Mouse (Mus musculus) MEL (cell line): ENCODE results near the gene Stab1. TPM values are rescaled to one million over a fixed set of nuclear protein-coding genes. Genes with fewer than 3 reads are reported as not detected.

Experiments
- DNase-seq: peaks from one replicate; pipeline ENCODE4 v3.0.0; 2011; ENCODE audit warnings: low read depth, low spot score
- H3K27ac ChIP-seq: 2 replicates; pipeline ENCODE4 v1.5.1; 2012; ENCODE audit warnings: low read depth, mild to moderate bottlenecking, control low read depth, low read length, moderate library complexity; ENCODE audit not compliant: control insufficient read depth
- H3K27me3 ChIP-seq, 2 experiments: fragments of 150-350 bp in 1 of 2; sonication (generic) in 1 of 2; 2 replicates each; pipeline ENCODE4 v1.6.1; 2012; ENCODE audit warnings: low read length in 2 of 2, mild to moderate bottlenecking in 2 of 2, improper control_type of control experiment in 1 of 2, moderate library complexity in 1 of 2; ENCODE audit not compliant: insufficient read depth in 2 of 2, control insufficient read depth in 1 of 2
- H3K36me3 ChIP-seq, 2 experiments: 2 replicates each; pipeline ENCODE4 v1.6.1; 2012 to 2014; ENCODE audit warnings: low read length in 2 of 2, improper control_type of control experiment in 1 of 2, inconsistent platforms in 1 of 2, mild to moderate bottlenecking in 1 of 2; ENCODE audit not compliant: insufficient read depth in 2 of 2, control insufficient read depth in 1 of 2
- H3K4me1 ChIP-seq, 2 experiments: fragments of 150-350 bp in 1 of 2; sonication (generic) in 1 of 2; 2 replicates each; pipeline ENCODE4 v1.6.1; 2012; ENCODE audit warnings: low read length in 2 of 2, improper control_type of control experiment in 1 of 2, mild to moderate bottlenecking in 1 of 2; ENCODE audit not compliant: insufficient read depth in 2 of 2, control insufficient read depth in 1 of 2
- H3K4me3 ChIP-seq, 2 experiments: fragments of 150-350 bp in 1 of 2; sonication (generic) in 1 of 2; 2 replicates each; pipeline ENCODE4 v1.5.1; 2012; ENCODE audit warnings: low read depth in 2 of 2, low read length in 2 of 2, mild to moderate bottlenecking in 2 of 2, moderate library complexity in 2 of 2, control low read depth in 1 of 2, improper control_type of control experiment in 1 of 2; ENCODE audit not compliant: control insufficient read depth in 1 of 2, insufficient read depth in 1 of 2
- H3K79me2 ChIP-seq: 2 replicates; pipeline ENCODE4 v1.6.1; 2012; ENCODE audit warnings: mild to moderate bottlenecking, low read length, moderate library complexity; ENCODE audit not compliant: control insufficient read depth, poor library complexity, insufficient read depth
- H3K9ac ChIP-seq: 2 replicates; pipeline ENCODE4 v1.6.1; 2012; ENCODE audit warnings: low read depth, mild to moderate bottlenecking, control low read depth, low read length, moderate library complexity; ENCODE audit not compliant: control insufficient read depth, poor library complexity, severe bottlenecking
- H3K9me3 ChIP-seq: fragments of 150-350 bp; sonication (generic); replicated peaks from 2 replicates; pipeline ENCODE4 v1.6.1; 2012; ENCODE audit warnings: mild to moderate bottlenecking, low read length, improper control_type of control experiment, moderate library complexity; ENCODE audit not compliant: insufficient read depth
- BHLHE40 ChIP-seq: IDR thresholded peaks from 2 replicates; pipeline ENCODE4 v1.6.1; 2012; ENCODE audit warnings: low read depth, mild to moderate bottlenecking, inconsistent platforms, low read length, improper control_type of control experiment, borderline replicate concordance
- CHD1 ChIP-seq: IDR thresholded peaks from 2 replicates; pipeline ENCODE4 v1.6.1; 2012; ENCODE audit warnings: low read depth, mild to moderate bottlenecking, inconsistent platforms, low read length, improper control_type of control experiment
- CHD2 ChIP-seq: IDR thresholded peaks from 2 replicates; pipeline ENCODE4 v1.6.1; 2011; ENCODE audit warnings: low read length, improper control_type of control experiment
- E2F4 ChIP-seq: IDR thresholded peaks from 2 replicates; pipeline ENCODE4 v1.6.1; 2011; ENCODE audit warnings: low read depth, low read length, improper control_type of control experiment, borderline replicate concordance
- ELF1 ChIP-seq: IDR thresholded peaks from 2 replicates; pipeline ENCODE4 v1.6.1; 2014; ENCODE audit warnings: low read depth, mild to moderate bottlenecking, inconsistent platforms, low read length, improper control_type of control experiment, moderate library complexity
- EP300 ChIP-seq, 2 experiments: IDR thresholded peaks; 2 replicates each; pipeline ENCODE4 v1.6.1; 2011; ENCODE audit warnings: improper control_type of control experiment in 2 of 2, low read length in 2 of 2, low read depth in 1 of 2, mild to moderate bottlenecking in 1 of 2
- GABPA ChIP-seq: IDR thresholded peaks from 2 replicates; pipeline ENCODE4 v1.6.1; 2012; ENCODE audit warnings: low read depth, mild to moderate bottlenecking, inconsistent platforms, low read length, improper control_type of control experiment, moderate library complexity
- GATA1 ChIP-seq: IDR thresholded peaks from 2 replicates; pipeline ENCODE4 v1.6.1; 2011; ENCODE audit warnings: low read depth, low read length, improper control_type of control experiment
- JUND ChIP-seq: IDR thresholded peaks from 2 replicates; pipeline ENCODE4 v1.6.1; 2011; ENCODE audit warnings: low read depth, mild to moderate bottlenecking, improper control_type of control experiment, low read length
- KAT2A ChIP-seq: conservative IDR thresholded peaks from 2 replicates; pipeline ENCODE4 v1.6.1; 2012; ENCODE audit warnings: low read depth, low read length, improper control_type of control experiment, inconsistent platforms
- MAFK ChIP-seq: IDR thresholded peaks from 2 replicates; pipeline ENCODE4 v1.6.1; 2011; ENCODE audit warnings: low read depth, mild to moderate bottlenecking, low read length, improper control_type of control experiment, borderline replicate concordance
- MAX ChIP-seq: IDR thresholded peaks from 2 replicates; pipeline ENCODE4 v1.6.1; 2011; ENCODE audit warnings: low read length, improper control_type of control experiment
- MEF2A ChIP-seq: IDR thresholded peaks from 2 replicates; pipeline ENCODE4 v1.6.1; 2014; ENCODE audit warnings: low read depth, mild to moderate bottlenecking, inconsistent platforms, low read length, improper control_type of control experiment; ENCODE audit not compliant: poor library complexity, insufficient replicate concordance, severe bottlenecking; ENCODE audit errors: extremely low read depth
- MXI1 ChIP-seq: IDR thresholded peaks from 2 replicates; pipeline ENCODE4 v1.6.1; 2011; ENCODE audit warnings: mild to moderate bottlenecking, low read depth, low read length, improper control_type of control experiment
- MYB ChIP-seq: IDR thresholded peaks from 2 replicates; pipeline ENCODE4 v1.6.1; 2011; ENCODE audit warnings: mild to moderate bottlenecking, low read depth, low read length, improper control_type of control experiment
- MYC ChIP-seq: IDR thresholded peaks from 2 replicates; pipeline ENCODE4 v1.6.1; 2011; ENCODE audit warnings: low read depth, mild to moderate bottlenecking, low read length, improper control_type of control experiment, moderate library complexity
- POLR2AphosphoS2 ChIP-seq: IDR thresholded peaks from 2 replicates; pipeline ENCODE4 v1.6.1; 2011; ENCODE audit warnings: low read length, improper control_type of control experiment
- POLR2AphosphoS5 ChIP-seq: IDR thresholded peaks from 2 replicates; pipeline ENCODE4 v1.6.1; 2012; ENCODE audit warnings: low read depth, borderline replicate concordance, mild to moderate bottlenecking, inconsistent platforms, low read length, moderate library complexity, mixed read lengths
- RCOR1 ChIP-seq: IDR thresholded peaks from 2 replicates; pipeline ENCODE4 v1.6.1; 2012; ENCODE audit warnings: low read depth, mild to moderate bottlenecking, inconsistent platforms, low read length, improper control_type of control experiment
- SIN3A ChIP-seq: IDR thresholded peaks from 2 replicates; pipeline ENCODE4 v1.6.1; 2012; ENCODE audit warnings: low read length, improper control_type of control experiment, inconsistent platforms
- TBP ChIP-seq: IDR thresholded peaks from 2 replicates; pipeline ENCODE4 v1.8.0; 2011; ENCODE audit warnings: low read depth, low read length, improper control_type of control experiment
- USF1 ChIP-seq: IDR thresholded peaks from 2 replicates; pipeline ENCODE4 v1.6.1; 2014; ENCODE audit warnings: low read depth, mild to moderate bottlenecking, inconsistent platforms, low read length, improper control_type of control experiment, moderate library complexity
- USF2 ChIP-seq, 2 experiments: IDR thresholded peaks; 2 replicates each; pipeline ENCODE4 v1.6.1; 2011 to 2012; ENCODE audit warnings: improper control_type of control experiment in 2 of 2, low read length in 2 of 2, borderline replicate concordance in 1 of 2, inconsistent platforms in 1 of 2, low read depth in 1 of 2, mild to moderate bottlenecking in 1 of 2; ENCODE audit not compliant: insufficient read depth in 1 of 2
- ZC3H11A ChIP-seq: IDR thresholded peaks from 2 replicates; pipeline ENCODE4 v1.6.1; 2012; ENCODE audit warnings: low read depth, mild to moderate bottlenecking, inconsistent platforms, low read length, improper control_type of control experiment
- ZKSCAN1 ChIP-seq: IDR thresholded peaks from 2 replicates; pipeline ENCODE4 v1.6.1; 2012; ENCODE audit warnings: low read depth, mild to moderate bottlenecking, inconsistent platforms, low read length, improper control_type of control experiment, moderate library complexity
- polyA plus RNA-seq, 2 experiments: library from polyadenylated mRNA; stranded (reverse) in 1 of 2; unstranded in 1 of 2; fragments of >175 nt in 1 of 2; fragments of >200 nt in 1 of 2; gene quantifications; 2 replicates each; pipeline versions ENCODE4 v1.2.1 to v1.2.4; 2012; ENCODE audit warnings: low replicate concordance in 2 of 2, low read depth in 1 of 2; ENCODE audit not compliant: insufficient read length in 2 of 2, insufficient read depth in 1 of 2, missing spikeins in 1 of 2
- total RNA-seq: library from RNA; depleted of rRNA; stranded (reverse); fragments of 300-350 nt; gene quantifications from 2 replicates; pipeline ENCODE4 v1.2.3, GENCODE M21; 2012

Stab1 gene
- total and polyA plus RNA-seq, 3 experiments: 0.15 to 0.40 TPM; not detected in 1

DNA sequence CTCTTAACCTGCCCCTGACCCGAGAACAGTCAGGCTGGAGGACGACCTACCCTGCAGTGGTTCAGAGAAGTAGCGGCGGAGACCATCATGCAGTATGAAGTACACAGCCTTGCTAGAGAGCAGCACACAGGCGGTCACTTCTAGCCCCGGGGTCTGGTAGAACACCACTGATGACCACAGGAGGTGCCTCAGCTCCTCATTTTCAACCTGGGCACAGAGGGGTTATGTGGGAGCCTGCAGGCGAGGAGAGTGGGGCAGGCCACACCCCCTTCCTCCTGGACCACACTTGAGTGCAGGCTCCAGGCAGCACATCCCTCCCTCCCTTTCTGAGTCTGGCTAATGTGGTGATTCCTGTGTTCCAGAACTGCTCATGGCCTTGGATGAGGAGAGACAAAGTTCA is 5.1 kb upstream of the Stab1 start:
- TF ChIP-seq MAX (no peak), TBP (no peak), POLR2AphosphoS2 (no peak), SIN3A (no peak), BHLHE40 (no peak), KAT2A (no peak), ZKSCAN1 (no peak), E2F4 (no peak), MAFK (no peak), ELF1 (no peak), CHD2 (no peak), MXI1 (no peak), JUND (no peak), MEF2A (no peak), ZC3H11A (no peak), USF2 (IDR thresholded peaks at IDR 0.05; ENCODE audit: borderline replicate concordance in 1 of 2, insufficient read depth in 1 of 2, low read depth in 1 of 2, low read length in 2 of 2) (no peak), POLR2AphosphoS5 (no peak), EP300 (IDR thresholded peaks at IDR 0.05; ENCODE audit: low read depth in 1 of 2, low read length in 2 of 2) (no peak), MYC (no peak)
- Histone ChIP-seq H3K79me2 (no peaks in the 10 kb centered on the region), H3K27me3 (no peaks in the 10 kb centered on the region), H3K4me1 (peaks cover 0 to 11% of the 10 kb centered on the region in 2 experiments; a peak in 2 of 4 replicates), H3K36me3 (peaks cover 2 to 8% of the 10 kb centered on the region in 2 experiments; a peak in 3 of 4 replicates), H3K4me3 (no peak overlapping the region), H3K27ac (no peak overlapping the region), H3K9ac (no peak overlapping the region), H3K9me3 (no peaks in the 10 kb centered on the region)
- no peak for DNase-seq

DNA sequence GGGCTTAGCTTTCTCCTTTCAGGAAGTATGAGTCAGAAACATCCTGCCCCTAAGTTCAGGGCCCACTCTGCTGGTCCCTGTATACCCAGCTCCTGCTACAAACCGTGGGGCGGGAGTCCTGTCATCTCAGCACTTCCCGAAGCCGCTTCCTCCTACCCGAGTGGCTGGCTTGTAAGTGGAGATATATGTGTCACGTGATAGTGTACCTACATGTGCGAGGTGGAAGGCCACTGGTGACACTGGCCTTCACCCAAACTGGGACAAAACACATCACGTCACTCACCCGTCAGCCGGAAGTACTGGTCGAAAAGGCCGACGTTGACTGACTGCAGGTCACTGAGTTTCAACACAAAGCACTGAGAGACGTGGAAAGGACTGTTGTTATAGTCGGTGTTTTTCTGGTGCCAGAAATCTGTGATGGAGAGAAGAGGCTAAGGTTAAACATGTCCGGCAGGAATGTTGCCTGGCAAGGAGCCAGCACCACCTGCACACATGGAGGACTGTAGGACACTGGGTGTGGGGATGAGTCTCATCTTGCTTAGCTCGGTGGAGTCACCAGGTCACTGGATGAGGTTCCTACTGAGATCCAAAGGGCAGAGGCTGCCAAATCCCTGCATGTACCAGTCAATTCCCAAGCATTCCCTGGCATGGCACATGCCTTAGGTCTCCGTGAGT is 4.5 kb upstream of the Stab1 start:
- Histone ChIP-seq H3K9me3 (no peaks in the 10 kb centered on the region), H3K36me3 (peaks cover 2 to 8% of the 10 kb centered on the region in 2 experiments; a peak in 3 of 4 replicates), H3K4me3 (no peak overlapping the region), H3K27ac (no peak overlapping the region), H3K9ac (no peak overlapping the region), H3K4me1 (peaks cover 0 to 11% of the 10 kb centered on the region in 2 experiments; a peak in 2 of 4 replicates)
- DNase-seq: no peak
- TF ChIP-seq ELF1: no peak
- no peak for TF ChIP-seq USF2 (IDR thresholded peaks at IDR 0.05; ENCODE audit: borderline replicate concordance in 1 of 2, insufficient read depth in 1 of 2, low read depth in 1 of 2, low read length in 2 of 2)
- no peak for TF ChIP-seq MAX
- TF ChIP-seq MXI1: no peak
- no peak for TF ChIP-seq JUND
- no peak for TF ChIP-seq ZC3H11A
- TF ChIP-seq RCOR1: no peak
- no peak for TF ChIP-seq USF1
- no peak for TF ChIP-seq GATA1
- TF ChIP-seq SIN3A: no peak
- no peak for TF ChIP-seq MYC
- TF ChIP-seq EP300 (IDR thresholded peaks at IDR 0.05; ENCODE audit: low read depth in 1 of 2, low read length in 2 of 2): no peak
- no peak for TF ChIP-seq POLR2AphosphoS5
- TF ChIP-seq MEF2A: no peak
- no peak for TF ChIP-seq MYB
- no peak for TF ChIP-seq CHD1
- TF ChIP-seq GABPA: no peak
- TF ChIP-seq CHD2: no peak
- TF ChIP-seq, all 39 proteins: peak for 0
- Histone ChIP-seq H3K27me3 (no peaks in the 10 kb centered on the region), H3K79me2 (no peaks in the 10 kb centered on the region)
